Mouse (Mus musculus) T-cell, adult 2 months (primary cell): ENCODE data around the gene Ryk.
"Not testable (repeated sequence)": the region's sequence is repeated elsewhere in the genome, so short reads cannot be mapped to it uniquely, and the experiment has no call there.

Experiments
- DNase-seq: peaks from one replicate; pipeline ENCODE4 v3.0.0; 2022; ENCODE audit warnings: low spot score

Ryk gene

GRCm38 (mm10) chr9:102906781-102907180 is 72.1 kb downstream of the Ryk start:
- no peak for DNase-seq

DNA sequence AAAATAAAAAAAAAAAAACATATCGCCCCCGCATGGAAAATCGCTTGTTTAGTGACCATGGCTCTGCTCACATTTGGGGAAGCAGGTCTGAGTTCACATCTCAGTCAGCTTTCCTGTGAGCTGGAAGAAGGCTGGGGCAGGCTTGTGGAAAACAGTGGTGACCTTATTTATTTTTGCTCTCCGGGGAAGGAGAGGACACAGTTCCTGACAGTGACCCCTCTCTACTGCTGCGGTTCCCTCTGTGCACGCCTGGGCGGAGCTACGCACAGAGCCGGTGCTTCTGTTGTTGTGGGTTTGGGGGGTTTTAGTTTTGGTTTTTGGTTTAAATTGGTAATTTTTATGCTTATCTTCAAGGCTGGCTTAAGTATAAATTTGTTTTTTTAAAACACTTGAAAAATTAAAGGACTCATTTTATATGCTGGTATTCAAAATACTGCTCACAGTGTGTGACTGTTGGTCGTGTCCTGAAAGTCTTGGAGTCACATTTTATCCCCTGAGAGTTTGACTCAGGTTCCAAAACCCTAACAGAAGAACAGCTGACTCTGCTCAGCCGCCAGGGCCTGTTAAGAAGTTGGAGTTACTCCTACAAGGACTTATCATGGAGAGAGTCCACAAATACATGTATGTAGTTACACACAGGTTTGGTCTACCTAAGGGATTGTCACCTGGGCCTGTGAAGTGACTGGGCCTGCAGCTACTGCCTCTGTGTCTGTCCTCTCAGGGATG is 73.0 kb downstream of the Ryk start:
- DNase-seq = no peak

DNA sequence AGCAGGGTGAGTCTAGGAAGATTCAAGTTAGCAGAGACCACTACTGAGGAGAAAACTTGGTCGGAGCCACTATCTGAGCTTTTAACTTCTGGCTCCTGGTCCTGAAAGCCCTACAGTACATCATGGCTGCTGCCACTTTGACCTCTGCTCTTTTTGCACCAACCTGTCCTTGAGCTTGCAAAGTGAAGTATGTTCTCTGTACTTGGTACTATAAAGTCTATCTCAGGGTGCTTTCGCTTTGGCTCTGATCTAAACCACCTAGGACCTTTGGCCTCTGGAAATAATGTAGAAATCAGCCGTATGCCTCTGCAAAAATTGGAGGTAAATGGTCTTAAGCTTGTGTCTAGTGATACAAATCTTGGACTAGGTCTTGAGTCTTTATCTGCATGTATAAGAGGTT is 76.8 kb downstream of the Ryk start:
- DNase-seq = no peak

GRCm38 (mm10) chr9:102912516-102913035 is 77.9 kb downstream of the Ryk start:
- DNase-seq = no peak

DNA sequence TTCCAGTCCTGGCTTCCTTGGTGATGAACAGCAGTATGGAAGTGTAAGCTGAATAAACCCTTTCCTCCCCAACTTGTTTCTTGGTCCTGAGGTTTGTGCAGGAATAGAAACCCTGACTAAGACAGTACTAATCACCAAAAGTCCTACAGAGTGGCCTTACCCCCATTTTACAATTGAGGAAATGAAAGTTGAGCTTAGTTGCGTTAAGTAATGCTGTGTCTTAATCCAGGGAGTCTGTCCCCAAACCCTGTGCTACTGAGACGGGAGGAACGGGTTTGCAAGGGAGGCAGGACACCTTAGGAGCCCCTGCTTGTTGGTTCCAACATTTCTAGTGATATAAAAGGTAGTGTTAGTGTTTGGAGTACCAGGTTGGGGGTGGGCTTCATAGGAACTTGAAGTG is 78.9 kb downstream of the Ryk start:
- DNase-seq = not testable (repeated sequence)

GRCm38 (mm10) chr9:102914583-102914982 is 79.9 kb downstream of the Ryk start:
- no peak for DNase-seq

- DNase-seq = no peak
Measured at GRCm38 (mm10) chr9:102915292-102915854, 80.7 kb downstream of the Ryk start.

- DNase-seq = no peak
Measured at GRCm38 (mm10) chr9:102916076-102916475, 81.4 kb downstream of the Ryk start.

DNA sequence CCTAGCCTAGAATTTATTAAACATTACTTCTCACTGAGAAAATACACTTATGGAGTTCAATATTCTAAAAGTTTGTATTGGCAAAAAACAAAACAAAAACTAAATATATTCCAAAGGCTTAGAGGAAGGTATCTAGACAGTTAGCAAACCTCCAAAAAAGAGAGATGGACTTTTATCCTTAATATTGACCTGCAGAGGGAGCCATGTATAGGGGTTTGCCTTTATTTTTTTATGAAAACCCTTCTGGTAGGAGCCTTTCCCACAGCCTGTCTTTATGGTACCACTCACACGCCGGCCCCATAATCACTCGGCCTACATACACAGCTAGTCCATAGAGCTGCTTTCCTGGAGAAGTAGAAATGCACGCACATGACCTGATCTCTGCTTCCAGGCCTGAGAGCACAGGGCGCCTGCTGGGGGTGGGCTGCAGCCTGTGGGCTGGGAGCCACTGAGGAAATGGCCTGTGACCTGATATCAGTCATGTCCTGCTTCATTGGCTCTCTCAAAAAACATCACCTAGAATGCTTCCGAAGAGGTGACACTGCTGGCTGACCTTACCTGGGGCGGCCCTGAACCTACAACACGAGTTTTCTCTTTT is 82.9 kb downstream of the Ryk start:
- DNase-seq = no peak

GRCm38 (mm10) chr9:102919486-102919885 is 84.8 kb downstream of the Ryk start:
- DNase-seq = no peak

DNA sequence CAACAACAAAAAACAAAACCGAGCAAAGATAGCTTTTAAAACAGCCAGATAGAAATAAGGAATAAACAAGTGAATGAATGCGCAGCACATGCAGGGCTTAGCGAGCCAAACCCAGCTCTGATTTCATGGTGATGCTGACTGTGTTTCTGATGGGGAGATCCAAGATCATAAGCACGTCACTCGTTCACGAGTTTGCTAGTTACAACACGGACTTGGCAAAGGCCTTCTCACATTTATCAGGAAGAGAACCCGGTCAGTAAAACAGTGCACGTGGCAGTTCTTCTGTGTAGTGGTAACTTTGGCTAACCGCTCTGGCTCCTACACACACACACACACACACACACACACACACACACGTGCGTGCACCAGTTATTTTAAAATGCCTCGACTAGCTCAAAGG is 87.1 kb downstream of the Ryk start:
- DNase-seq = no peak

- no peak for DNase-seq
Measured at GRCm38 (mm10) chr9:102922866-102923434, 88.2 kb downstream of the Ryk start.

DNA sequence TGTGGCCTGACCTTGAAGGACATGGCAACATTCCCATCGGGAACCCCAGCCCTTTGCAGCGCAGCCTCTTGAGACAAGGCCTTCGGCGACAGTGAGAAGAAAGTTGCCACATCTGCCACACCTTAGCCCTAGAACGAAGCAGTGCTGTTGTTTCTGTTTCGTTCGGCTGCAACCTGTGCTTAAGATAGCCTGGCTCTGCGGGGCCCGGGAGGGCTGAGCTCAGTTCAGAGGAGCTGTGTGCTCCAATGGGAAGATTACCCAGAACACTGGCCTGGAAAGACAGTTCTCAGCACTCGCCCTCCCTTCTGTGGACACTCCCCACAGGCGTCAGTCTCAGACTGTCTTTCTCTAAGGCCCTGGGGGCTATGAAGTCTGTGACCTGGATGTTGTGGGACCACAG is 89.1 kb downstream of the Ryk start:
- DNase-seq = no peak

GRCm38 (mm10) chr9:102924627-102925316 is 90.1 kb downstream of the Ryk start:
- DNase-seq = no peak

GRCm38 (mm10) chr9:102926137-102926536 is 91.4 kb downstream of the Ryk start:
- no peak for DNase-seq

DNA sequence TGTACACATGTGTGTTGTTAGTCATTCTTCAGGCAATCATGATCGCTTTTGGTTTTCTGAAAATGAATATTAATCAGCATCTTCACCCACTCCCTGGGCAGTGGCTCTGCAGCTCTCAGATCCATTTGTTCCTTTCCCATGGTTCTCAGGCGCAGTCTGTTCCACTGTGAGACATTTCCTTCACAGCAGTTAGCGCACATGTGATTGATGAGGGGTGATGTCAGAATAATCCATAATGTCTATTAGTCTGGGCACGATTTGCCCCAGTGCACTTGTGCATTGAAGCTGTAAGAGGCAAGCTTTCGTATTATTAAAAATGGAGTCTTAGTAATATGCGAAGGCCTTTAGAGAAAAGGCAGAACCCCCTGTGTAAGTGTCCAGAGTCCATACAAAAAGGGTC is 95.1 kb downstream of the Ryk start:
- no peak for DNase-seq

- no peak for DNase-seq
Measured at GRCm38 (mm10) chr9:102933925-102934721, 99.4 kb downstream of the Ryk start.

DNA sequence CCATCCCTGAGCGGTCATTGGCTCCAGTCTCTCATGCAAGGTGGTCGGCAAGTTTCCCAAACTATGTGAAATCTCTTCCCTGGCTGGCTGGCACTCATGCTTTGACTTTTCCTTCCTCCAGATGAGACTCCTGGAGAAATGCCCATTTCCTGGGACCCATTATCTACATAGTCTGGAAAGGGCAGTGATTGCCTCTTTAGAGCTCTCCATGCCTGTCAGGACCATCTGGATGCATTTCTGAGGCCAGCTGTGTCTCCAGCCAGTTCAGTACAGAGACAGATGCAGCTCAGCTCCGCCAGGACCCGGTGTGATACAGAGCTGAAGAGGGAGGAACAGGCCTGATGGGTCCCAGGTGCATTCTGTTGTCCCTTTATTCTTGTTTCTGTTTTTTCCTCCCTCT is 107.5 kb downstream of the Ryk start:
- no peak for DNase-seq

DNA sequence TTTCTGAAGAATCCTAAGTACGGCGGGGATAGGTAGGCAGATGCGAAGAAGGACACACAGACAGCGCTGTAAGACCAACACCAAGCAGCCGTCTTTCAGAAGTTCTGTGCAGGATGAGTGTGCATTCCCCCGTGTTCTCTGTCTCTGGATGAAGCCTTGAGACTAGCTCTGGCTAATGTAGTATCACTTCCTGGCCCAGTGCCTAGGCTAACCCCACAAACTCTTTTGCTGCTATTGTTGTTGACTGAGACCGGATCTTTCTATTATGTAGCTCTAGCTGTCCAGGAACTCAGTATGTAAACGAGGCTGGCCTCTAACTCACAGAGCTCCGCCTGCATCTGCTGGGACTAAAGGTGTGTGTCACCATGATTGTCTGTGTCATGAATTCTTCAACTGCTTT is 110.2 kb downstream of the Ryk start:
- no peak for DNase-seq

DNA sequence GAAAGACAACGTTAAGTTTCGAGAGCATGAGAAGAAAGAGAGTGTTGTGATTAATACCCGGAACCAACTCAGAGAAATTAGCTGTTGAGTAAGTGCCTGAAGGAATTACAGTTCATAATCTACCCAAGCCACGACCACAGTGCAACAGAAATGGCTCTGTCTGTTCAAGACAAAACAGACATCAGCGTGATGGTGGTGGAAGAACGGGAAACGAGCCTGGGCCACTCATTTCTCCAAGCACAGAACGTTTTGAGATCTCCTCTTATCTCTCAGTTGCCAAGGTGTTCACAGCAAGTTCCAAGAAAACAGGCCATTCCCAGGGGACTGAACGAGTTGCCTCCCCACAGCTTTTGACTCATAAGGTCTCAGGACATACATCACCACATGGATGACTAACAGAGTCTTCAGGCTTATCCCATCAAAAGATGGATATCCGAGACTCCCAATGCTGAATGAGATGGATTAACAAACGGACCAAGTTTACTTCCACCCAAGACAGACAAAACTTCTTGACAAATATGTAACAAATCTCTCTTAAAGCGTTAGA is 111.8 kb downstream of the Ryk start:
- DNase-seq = no peak

DNA sequence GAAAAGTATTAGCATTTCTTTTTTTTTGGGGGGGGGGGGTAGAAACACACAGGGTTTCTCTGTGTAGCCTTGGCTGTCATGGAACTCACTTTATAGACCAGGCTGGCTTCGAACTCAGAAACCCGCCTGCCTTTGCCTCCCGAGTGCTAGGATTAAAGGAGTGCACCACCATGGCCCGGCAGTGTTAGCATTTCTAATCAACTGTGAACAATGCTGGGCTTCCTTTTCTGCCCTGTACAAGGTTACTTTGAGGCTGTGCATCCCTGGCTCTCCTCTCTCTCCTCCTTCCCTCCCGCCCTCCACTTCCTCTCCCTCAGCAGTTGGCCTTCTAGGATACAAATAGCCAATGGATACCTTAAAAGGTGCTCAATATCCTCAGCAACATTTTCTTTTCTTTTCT is 114.0 kb downstream of the Ryk start:
- DNase-seq = no peak
